Mouse (Mus musculus) adrenal gland, postnatal 10 days (tissue): Measurements from ENCODE around the gene Mrps11. TPM values are rescaled to one million over a fixed set of nuclear protein-coding genes. Genes with fewer than 3 reads are reported as not detected.

Experiments used
- DNase-seq: peaks from one replicate; pipeline ENCODE4 v3.0.0; 2021; ENCODE audit warnings: mixed read lengths
- total RNA-seq, 2 experiments: library from RNA; stranded (reverse); gene quantifications; 2 replicates each; pipeline ENCODE4 v1.2.3; 2021

Gene Mrps11
- total RNA-seq, 2 experiments from 2014 or later: 77.9 to 82.5 TPM

DNA sequence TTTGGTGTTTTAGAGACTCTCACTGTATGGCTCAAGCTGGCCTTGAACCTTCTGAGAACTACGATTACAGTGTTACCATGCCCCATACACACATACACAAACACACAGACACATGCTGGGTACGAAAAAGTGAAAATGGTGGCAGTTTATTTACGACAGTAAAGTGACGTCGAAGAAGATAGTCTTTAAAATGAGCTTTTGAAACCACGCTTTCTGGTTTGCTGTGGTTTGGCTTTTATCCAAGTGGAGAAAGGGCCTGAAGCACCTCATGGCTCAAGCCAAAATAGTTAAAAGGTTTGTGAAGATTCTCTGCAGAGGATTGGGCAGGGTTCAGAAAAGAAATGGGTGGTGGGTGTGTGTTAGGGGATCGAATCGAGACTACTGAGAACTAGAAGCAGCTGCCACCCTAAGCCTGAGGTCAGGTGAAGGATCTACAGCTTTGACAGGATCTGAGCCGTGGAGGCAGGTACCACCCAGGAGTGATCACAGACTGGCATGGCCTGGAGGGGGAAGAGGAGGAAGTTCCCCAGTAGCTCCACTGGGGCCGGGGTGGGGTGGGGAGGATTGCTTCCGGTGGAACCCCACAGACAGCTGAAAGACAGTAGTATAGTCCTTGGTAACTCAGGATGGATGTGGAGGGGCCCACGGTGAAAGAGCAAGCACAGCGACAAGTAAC is 11.1 kb downstream of the Mrps11 start:
- DNase-seq: peak; percentile 11

- peak; percentile 34 for DNase-seq
Observed at GRCm38 (mm10) chr7:78794571-78795092, 11.7 kb downstream of the Mrps11 start.

DNA sequence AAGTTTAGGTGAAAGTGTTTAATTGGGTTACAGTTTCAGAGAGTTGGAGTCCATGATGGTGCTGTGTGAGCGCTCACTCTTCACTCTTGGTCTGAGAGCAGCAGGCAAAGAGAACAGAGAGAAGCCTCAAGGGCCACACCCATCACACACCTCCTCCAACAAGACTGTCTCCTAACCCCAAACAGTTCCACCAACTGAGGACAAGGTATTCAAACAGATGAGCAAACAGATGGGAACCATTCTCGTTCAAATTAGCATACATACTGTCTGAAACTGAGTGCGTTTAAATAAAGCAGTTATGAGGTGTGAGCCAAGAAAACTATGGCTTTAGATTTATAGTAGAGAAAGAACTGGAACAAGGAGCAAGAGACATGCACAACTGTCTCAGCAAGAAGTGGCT is 13.7 kb downstream of the Mrps11 start:
- no peak for DNase-seq

- DNase-seq: peak; percentile 39
Observed at GRCm38 (mm10) chr7:78797843-78798455, 15.0 kb downstream of the Mrps11 start.

- no peak for DNase-seq
Observed at GRCm38 (mm10) chr7:78799730-78800496, 17.0 kb downstream of the Mrps11 start.

DNA sequence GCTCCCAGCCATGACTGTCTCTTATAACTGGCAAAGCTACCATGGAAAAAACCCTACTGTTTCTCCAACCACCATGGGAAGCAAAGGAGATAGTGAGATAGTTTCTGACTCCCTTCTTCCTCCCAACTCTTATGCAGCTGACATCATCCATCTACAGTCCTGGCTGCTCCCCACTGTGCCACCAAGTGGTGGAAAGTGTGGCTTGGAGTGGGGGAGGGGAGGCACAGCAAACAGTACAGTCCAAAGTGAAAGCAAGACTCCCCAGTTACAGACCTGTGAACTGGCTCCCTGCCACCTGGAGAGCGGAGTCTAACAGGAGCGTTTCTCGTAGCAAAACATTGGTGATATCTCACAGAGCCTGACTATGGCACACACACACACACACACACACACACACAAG is 20.9 kb downstream of the Mrps11 start:
- DNase-seq: peak; percentile 55

- no peak for DNase-seq
Observed at GRCm38 (mm10) chr7:78807192-78807591, 24.3 kb downstream of the Mrps11 start.

DNA sequence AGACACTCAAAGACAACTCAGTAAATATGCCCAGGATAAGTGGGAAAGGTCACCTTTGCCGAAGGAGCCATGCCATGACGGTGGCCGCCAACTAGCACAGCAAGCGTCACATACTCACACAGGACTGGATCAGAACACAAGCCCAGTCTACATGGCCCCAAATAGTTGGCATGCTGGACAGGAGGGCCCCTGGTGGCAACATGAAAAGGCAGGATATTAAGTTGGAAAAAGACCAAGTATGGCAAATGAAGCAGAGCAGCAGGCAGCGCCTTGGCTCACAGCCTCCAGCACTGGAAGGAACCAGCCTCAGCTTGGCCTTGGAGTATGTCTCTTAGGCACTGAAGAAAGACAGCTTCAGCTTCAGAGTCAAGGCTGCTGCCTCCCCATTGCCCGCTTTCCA is 30.9 kb downstream of the Mrps11 start:
- peak; percentile 62 for DNase-seq

DNA sequence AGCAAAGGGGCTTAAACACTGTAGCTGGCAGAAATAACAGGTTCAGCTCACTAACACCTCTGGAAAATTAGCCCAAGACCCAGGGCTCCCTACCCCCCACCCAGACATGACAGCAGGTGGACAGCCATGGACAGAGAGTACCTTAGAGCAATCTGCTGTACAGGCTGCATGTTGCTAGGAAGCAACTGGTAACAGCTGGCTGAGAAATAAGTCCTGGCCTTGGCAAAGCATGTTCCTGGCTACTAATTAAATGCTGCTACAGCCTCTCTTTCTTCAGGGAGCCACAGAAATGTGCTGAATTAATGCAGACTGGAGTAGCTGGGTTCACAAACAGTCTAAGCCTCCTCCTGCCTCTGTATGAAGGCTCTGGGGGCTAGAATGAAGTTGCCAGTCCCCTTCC is 31.8 kb downstream of the Mrps11 start:
- DNase-seq: no peak

GRCm38 (mm10) chr7:78818336-78818735 is 35.4 kb downstream of the Mrps11 start:
- no peak for DNase-seq

DNA sequence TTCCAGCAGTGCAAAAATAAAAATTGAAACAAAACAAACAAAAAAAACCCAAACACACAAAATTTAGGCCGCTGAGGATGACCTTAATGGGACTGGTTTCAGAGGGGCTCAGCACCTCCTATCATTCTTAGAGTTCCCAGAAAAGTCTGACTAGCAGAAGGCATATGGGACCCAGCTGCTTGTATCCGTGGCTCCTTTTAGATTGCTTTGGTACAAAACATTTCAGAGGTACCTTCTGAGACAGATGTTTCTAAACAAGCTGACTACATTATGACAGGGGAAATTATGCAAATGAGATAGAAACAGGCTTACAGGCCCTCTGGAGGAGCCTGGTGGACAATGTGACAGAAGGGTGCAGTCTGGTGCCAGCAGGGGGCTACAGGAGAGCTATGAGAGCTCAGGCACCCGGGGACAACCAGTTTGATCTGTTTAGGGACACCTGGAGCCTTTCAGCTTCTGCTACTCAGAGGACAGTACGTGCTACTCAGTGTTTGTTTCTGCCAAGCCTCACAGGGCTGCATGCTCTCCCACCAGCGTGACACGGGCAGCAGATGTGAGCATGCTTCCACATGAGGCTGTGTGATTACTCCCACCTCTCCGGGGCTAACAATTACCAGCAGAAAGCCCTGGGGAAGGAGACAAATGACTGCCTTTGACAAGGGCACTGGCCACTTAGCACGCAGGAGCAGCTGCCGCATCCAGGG is 43.9 kb downstream of the Mrps11 start:
- DNase-seq: no peak

- DNase-seq: peak; percentile 40
Observed at GRCm38 (mm10) chr7:78827749-78828362, 44.9 kb downstream of the Mrps11 start.

DNA sequence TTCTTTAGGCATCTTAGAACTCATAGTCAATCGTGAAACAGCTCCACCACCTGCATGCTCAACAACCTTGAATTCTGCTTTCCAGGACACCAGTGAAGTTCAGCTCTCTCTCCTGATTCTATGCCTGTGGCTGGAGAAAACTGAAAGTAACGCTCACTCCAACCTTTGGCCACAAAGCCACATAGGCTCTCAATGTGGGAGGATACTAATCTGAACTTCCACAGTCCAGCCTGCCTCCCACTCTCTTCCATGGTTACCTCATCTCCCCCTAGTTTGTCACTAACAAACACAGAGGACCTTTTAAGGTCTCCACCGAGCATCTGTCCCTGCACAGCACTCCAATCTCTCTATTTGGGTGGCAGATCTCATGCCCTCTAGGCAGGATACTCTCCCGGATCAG is 52.7 kb downstream of the Mrps11 start:
- no peak for DNase-seq

- no peak for DNase-seq
Observed at GRCm38 (mm10) chr7:78837250-78837649, 54.3 kb downstream of the Mrps11 start.

DNA sequence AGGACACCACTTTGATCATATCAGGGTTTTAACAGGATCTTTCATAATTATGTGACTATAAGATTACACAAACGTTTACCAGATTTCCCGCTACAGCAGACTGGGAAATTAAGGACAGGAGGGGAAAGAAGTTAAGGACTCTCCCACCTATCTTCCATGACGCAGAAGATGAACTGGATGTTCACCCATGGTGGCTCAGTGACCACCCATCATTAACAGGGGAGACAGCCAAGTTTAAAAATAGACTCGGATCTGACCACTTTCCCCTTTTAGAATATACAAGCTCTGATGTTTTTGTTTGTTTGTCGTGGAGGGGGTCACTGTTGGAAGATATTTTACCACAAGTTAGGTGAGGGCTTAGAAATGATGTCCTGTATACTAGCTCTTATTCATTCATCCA is 58.7 kb downstream of the Mrps11 start:
- no peak for DNase-seq

Other genes with a start within 250 kb of the Mrps11 start
- 10 to 100 TPM; 26.7 to 52.1 TPM for gene Ntrk3, start 45.1 kb upstream of the Mrps11 start, total RNA-seq
- 10 to 100 TPM; 44.0 to 46.5 TPM for gene Mrpl46, start 412 bp downstream of the Mrps11 start, total RNA-seq
- gene Det1, start 64.1 kb downstream of the Mrps11 start, total RNA-seq: 10 to 100 TPM; 12.2 to 14.2 TPM
- gene Aen, start 112.7 kb downstream of the Mrps11 start, total RNA-seq: 10 to 100 TPM; 23.3 to 26.6 TPM
- 1 to 10 TPM; 6.5 to 8.8 TPM for gene Isg20, start 130.3 kb downstream of the Mrps11 start, total RNA-seq